Mouse (Mus musculus): ENCODE data around the gene Dnah3. TPM values are rescaled to one million over a fixed set of nuclear protein-coding genes. Genes with fewer than 3 reads are reported as not detected.

Gene Dnah3
- polyA plus RNA-seq, 1 experiment = not detected

DNA sequence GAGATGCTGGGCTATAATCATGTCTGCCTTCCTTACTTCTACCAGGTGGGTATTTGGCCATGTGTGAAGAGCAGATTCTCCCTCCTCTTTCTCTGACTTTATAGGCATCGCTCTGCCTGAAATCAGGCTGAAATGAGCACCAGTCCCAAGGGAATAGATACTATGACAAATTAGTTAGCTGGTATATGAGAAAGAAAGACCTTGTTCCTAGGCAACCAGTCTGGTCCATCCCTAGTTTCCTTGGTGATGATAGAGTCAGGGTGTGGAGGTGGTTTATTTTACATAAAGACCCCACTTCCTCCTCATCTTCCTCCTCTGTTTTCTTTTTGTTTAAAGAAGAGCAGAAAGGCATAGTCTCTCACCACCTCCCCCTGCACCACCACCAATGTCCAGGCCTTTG, 60.5 kb downstream of the Dnah3 start:
- H3K4me1 ChIP-seq (ENCODE audit: control insufficient read depth, insufficient read depth, insufficient read length) = no peaks in the 10 kb centered on the region
- TF ChIP-seq CTCF (IDR thresholded peaks at IDR 0.05; ENCODE audit: extremely low read depth, insufficient read depth, insufficient read length, insufficient replicate concordance) = no peak
- no peak for TF ChIP-seq POLR2A (IDR thresholded peaks at IDR 0.05; ENCODE audit: low read depth, low read length)
- no peak for DNase-seq (ENCODE audit: low read depth in 1 of 2, low spot score in 2 of 2)
- H3K4me3 ChIP-seq (ENCODE audit: extremely low read depth, insufficient read depth, insufficient read length) = no peak overlapping the region
- no peaks in the 10 kb centered on the region for H3K36me3 ChIP-seq (ENCODE audit: control insufficient read depth, insufficient read depth, low read length)
- H3K27ac ChIP-seq (ENCODE audit: insufficient read depth, low read length) = no peak overlapping the region
- 93% methylated on average over 1 of the region's 1 CpGs for WGBS
- no peaks in the 10 kb centered on the region for H3K27me3 ChIP-seq (ENCODE audit: control insufficient read depth, insufficient read depth, low read length)

DNA sequence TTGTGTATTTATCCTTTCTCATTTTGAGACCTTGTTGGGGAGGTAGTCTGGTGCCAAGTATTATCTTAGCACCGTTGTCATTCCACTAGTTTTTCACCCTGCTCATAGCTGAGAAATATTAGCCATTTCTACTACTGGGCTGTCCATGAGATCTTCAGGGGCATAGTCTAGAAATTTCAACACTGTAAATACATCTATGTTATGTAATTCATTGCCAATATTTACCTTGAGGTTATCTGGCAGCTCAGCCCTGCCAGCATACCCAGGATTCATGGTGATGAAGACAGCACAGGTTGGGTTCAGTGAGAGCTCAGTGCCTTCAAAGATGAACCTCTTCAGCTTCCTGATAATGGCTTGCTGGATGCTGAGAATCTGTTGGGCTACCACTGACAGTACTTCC, 66.4 kb downstream of the Dnah3 start:
- DNase-seq (ENCODE audit: low read depth in 1 of 2, low spot score in 2 of 2) = no peak
- no peak overlapping the region for H3K4me3 ChIP-seq (ENCODE audit: extremely low read depth, insufficient read depth, insufficient read length)
- no peaks in the 10 kb centered on the region for H3K36me3 ChIP-seq (ENCODE audit: control insufficient read depth, insufficient read depth, low read length)
- H3K27me3 ChIP-seq (ENCODE audit: control insufficient read depth, insufficient read depth, low read length) = no peaks in the 10 kb centered on the region
- no peak overlapping the region for H3K27ac ChIP-seq (ENCODE audit: insufficient read depth, low read length)
- 77% methylated on average over 1 of the region's 1 CpGs for WGBS
- no peaks in the 10 kb centered on the region for H3K4me1 ChIP-seq (ENCODE audit: control insufficient read depth, insufficient read depth, insufficient read length)
- TF ChIP-seq POLR2A (IDR thresholded peaks at IDR 0.05; ENCODE audit: low read depth, low read length) (no peak), CTCF (IDR thresholded peaks at IDR 0.05; ENCODE audit: extremely low read depth, insufficient read depth, insufficient read length, insufficient replicate concordance) (no peak)

DNA sequence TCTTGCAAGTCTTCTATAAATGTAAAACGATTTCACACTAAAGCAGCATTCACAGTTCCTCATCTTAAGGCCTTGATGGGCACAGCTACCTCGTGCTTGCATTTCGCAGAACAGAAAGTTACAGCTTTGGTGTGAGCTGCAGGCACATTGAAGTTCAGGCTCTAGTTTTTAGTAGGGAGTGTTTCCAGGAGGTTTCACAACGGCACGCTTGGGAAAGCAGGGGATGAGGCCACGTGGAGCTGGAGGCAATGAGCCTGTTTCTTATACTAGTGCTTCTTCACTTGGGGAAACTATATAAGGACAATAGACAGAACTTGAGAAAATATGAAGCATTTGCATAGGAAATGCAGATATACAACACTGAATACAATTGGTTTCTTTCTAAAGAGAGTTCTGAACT, 98.0 kb downstream of the Dnah3 start:
- TF ChIP-seq POLR2A (IDR thresholded peaks at IDR 0.05; ENCODE audit: low read depth, low read length) (no peak), CTCF (IDR thresholded peaks at IDR 0.05; ENCODE audit: extremely low read depth, insufficient read depth, insufficient read length, insufficient replicate concordance) (no peak)
- Histone ChIP-seq H3K36me3 (ENCODE audit: control insufficient read depth, insufficient read depth, low read length) (no peaks in the 10 kb centered on the region), H3K4me1 (ENCODE audit: control insufficient read depth, insufficient read depth, insufficient read length) (no peaks in the 10 kb centered on the region), H3K27ac (ENCODE audit: insufficient read depth, low read length) (no peak overlapping the region), H3K4me3 (ENCODE audit: extremely low read depth, insufficient read depth, insufficient read length) (no peak overlapping the region), H3K27me3 (ENCODE audit: control insufficient read depth, insufficient read depth, low read length) (no peaks in the 10 kb centered on the region)
- WGBS = 82% methylated on average over 6 of the region's 6 CpGs
- no peak for DNase-seq (ENCODE audit: low read depth in 1 of 2, low spot score in 2 of 2)

DNA sequence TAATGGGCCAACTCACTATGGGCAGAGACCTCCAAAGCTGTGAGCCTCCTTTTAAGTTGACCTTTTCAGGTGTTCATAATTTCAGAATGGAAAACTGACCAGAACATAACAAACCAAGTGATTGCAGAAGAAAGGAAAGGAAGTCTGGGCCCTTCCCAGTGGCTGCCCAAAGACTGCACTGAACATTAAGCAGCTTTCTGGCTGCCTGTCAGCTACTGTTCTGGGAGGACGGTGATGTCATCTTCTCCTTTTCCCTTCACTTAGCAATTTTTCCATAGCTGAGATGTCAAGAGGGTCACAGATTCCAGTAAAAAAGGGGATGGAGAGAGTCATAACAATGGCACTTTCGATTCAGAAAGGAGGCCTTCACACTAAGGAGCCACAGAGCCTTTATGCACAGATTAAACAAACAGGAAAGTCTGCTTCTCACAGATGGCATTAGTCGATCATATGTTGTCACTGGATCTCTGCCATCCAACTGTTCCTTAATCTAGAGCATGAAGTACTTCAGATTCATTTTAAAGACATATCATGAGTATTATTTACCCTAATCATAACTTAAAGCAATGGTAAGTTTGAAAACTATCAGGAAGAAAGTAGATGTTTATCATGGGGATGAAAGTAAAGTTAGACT, 109.7 kb downstream of the Dnah3 start:
- no peak overlapping the region for H3K27ac ChIP-seq (ENCODE audit: insufficient read depth, low read length)
- no peaks in the 10 kb centered on the region for H3K27me3 ChIP-seq (ENCODE audit: control insufficient read depth, insufficient read depth, low read length)
- no peaks in the 10 kb centered on the region for H3K4me1 ChIP-seq (ENCODE audit: control insufficient read depth, insufficient read depth, insufficient read length)
- H3K36me3 ChIP-seq (ENCODE audit: control insufficient read depth, insufficient read depth, low read length) = no peaks in the 10 kb centered on the region
- TF ChIP-seq POLR2A (IDR thresholded peaks at IDR 0.05; ENCODE audit: low read depth, low read length) (no peak), CTCF (IDR thresholded peaks at IDR 0.05; ENCODE audit: extremely low read depth, insufficient read depth, insufficient read length, insufficient replicate concordance) (no peak)
- WGBS = 62% methylated on average over 3 of the region's 3 CpGs
- DNase-seq (ENCODE audit: low read depth in 1 of 2, low spot score in 2 of 2) = no peak
- H3K4me3 ChIP-seq (ENCODE audit: extremely low read depth, insufficient read depth, insufficient read length) = no peak overlapping the region

DNA sequence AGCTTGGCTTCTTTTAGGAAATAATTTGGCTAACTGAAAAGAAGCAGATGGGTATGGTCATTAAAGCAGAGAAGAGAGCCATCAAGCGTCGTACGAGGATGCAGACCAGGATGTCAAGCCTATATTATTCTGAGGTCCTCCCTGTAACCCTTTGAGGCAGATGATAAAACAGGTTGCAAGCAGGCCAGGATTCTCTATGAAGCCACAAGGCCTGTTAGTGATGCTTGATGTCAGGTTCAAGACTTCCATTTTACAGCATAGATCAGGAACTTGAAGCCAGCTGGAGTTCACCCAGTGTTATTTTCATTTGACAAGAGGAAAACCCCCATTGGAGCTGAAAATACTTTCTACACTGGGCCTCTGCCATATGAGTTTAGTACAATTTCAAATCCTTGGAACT, 114.9 kb downstream of the Dnah3 start:
- Histone ChIP-seq H3K4me3 (ENCODE audit: extremely low read depth, insufficient read depth, insufficient read length) (no peak overlapping the region), H3K4me1 (ENCODE audit: control insufficient read depth, insufficient read depth, insufficient read length) (no peaks in the 10 kb centered on the region), H3K27me3 (ENCODE audit: control insufficient read depth, insufficient read depth, low read length) (no peaks in the 10 kb centered on the region), H3K36me3 (ENCODE audit: control insufficient read depth, insufficient read depth, low read length) (no peaks in the 10 kb centered on the region), H3K27ac (ENCODE audit: insufficient read depth, low read length) (no peak overlapping the region)
- DNase-seq (ENCODE audit: low read depth in 1 of 2, low spot score in 2 of 2) = no peak
- no peak for TF ChIP-seq POLR2A (IDR thresholded peaks at IDR 0.05; ENCODE audit: low read depth, low read length)
- no peak for TF ChIP-seq CTCF (IDR thresholded peaks at IDR 0.05; ENCODE audit: extremely low read depth, insufficient read depth, insufficient read length, insufficient replicate concordance)
- 88% methylated on average over 3 of the region's 3 CpGs for WGBS

DNA sequence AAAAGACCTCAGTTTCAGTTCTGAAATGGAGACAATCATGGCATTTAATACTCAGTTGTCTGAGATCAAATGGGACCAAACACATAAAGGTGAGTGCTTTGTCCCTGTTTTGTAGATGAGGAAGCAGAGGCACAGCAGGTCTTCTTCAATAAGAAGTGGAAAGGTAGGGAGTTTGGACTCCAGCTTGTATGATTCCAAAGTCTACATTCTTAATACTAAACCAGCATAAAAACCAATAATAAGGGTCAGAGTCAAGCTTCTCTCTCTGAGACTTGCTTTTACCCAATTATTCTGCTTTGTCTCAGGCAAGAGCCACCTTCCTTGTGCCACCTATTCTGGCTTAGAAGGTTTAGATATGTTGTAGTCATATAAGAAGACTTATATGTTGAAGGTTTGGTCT, 116.5 kb downstream of the Dnah3 start:
- Histone ChIP-seq H3K27me3 (ENCODE audit: control insufficient read depth, insufficient read depth, low read length) (no peaks in the 10 kb centered on the region), H3K4me1 (ENCODE audit: control insufficient read depth, insufficient read depth, insufficient read length) (no peaks in the 10 kb centered on the region), H3K27ac (ENCODE audit: insufficient read depth, low read length) (no peak overlapping the region), H3K4me3 (ENCODE audit: extremely low read depth, insufficient read depth, insufficient read length) (no peak overlapping the region), H3K36me3 (ENCODE audit: control insufficient read depth, insufficient read depth, low read length) (no peaks in the 10 kb centered on the region)
- no peak for DNase-seq (ENCODE audit: low read depth in 1 of 2, low spot score in 2 of 2)
- TF ChIP-seq CTCF (IDR thresholded peaks at IDR 0.05; ENCODE audit: extremely low read depth, insufficient read depth, insufficient read length, insufficient replicate concordance) = no peak
- no peak for TF ChIP-seq POLR2A (IDR thresholded peaks at IDR 0.05; ENCODE audit: low read depth, low read length)

DNA sequence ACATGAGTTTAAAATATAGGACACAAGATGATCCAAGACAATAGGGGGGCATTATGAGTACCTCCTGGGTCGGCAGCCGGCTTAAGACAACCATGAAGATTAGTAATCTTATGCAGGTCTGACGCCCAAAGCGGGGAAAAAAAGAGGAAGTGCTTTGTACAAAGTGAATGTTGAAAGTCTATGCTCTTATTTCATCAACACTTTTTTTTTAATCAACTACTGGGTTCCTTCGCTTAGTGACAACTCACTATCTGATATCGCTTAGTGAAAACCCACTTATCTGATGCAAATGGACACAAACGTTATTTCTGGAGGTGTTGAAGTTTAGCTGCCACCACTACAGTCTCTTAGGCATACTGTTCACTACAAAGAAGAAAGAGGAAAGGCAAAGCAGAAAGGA, 117.5 kb downstream of the Dnah3 start:
- no peak for DNase-seq (ENCODE audit: low read depth in 1 of 2, low spot score in 2 of 2)
- H3K36me3 ChIP-seq (ENCODE audit: control insufficient read depth, insufficient read depth, low read length) = no peaks in the 10 kb centered on the region
- H3K4me1 ChIP-seq (ENCODE audit: control insufficient read depth, insufficient read depth, insufficient read length) = no peaks in the 10 kb centered on the region
- no peaks in the 10 kb centered on the region for H3K27me3 ChIP-seq (ENCODE audit: control insufficient read depth, insufficient read depth, low read length)
- WGBS = 58% methylated on average over 7 of the region's 7 CpGs
- H3K4me3 ChIP-seq (ENCODE audit: extremely low read depth, insufficient read depth, insufficient read length) = no peak overlapping the region
- TF ChIP-seq POLR2A (IDR thresholded peaks at IDR 0.05; ENCODE audit: low read depth, low read length) (no peak), CTCF (IDR thresholded peaks at IDR 0.05; ENCODE audit: extremely low read depth, insufficient read depth, insufficient read length, insufficient replicate concordance) (no peak)
- no peak overlapping the region for H3K27ac ChIP-seq (ENCODE audit: insufficient read depth, low read length)

All from spleen, adult 2 months (tissue).